Mouse (Mus musculus): ENCODE measurements around the gene Strn4. TPM values are rescaled to one million over a fixed set of nuclear protein-coding genes. Genes with fewer than 3 reads are reported as not detected.

Gene Strn4
- polyA plus RNA-seq, 1 experiment = 143 TPM

DNA sequence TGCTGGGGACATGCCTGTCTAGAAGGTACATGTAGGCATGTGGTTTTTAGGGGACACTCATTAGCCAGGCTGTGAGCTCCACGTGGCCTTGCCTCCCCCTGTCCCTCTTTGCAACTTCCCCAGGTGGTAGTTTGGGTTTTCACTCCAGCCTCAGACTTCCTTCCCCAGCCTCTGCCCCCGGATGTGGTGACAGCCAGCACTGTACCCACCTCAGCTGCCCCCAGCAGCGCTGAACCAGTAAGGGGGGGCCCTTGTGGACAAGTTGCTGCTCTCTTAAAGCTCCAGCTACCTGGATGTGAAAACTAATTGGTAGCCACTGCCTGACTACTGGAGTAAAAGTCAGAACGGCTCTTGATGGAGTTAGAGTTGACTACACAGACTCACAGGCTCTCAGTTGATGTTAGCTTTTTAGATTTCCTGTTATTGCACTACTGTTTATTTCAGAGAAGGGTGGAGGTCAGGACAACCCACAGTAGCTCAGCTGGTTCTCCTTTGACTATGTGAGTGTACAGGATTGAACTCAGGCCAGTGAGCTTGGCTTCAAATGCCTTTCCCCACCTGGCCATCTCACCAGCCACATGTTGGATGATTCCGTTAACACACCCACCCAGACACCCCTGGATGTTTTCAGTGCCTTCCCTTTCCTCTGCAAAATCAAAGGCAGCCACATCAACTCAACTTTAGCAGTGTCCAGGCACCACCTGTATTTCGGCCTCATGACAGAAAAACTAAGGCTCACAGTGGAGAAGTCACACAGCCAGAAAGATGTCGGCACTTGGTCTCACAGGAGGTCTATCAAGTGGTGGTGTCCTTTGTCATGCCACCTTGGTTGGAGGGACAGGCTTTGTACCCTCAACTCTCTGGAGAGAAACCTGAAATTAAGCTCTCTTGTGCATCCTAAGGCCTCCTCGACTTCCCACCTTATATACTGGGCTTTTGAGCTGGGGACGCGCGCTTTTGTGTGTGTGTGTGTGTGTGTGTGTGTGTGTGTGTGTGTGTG is 26.2 kb downstream of the Strn4 start:
- no peak for DNase-seq (ENCODE audit: low read depth)

DNA sequence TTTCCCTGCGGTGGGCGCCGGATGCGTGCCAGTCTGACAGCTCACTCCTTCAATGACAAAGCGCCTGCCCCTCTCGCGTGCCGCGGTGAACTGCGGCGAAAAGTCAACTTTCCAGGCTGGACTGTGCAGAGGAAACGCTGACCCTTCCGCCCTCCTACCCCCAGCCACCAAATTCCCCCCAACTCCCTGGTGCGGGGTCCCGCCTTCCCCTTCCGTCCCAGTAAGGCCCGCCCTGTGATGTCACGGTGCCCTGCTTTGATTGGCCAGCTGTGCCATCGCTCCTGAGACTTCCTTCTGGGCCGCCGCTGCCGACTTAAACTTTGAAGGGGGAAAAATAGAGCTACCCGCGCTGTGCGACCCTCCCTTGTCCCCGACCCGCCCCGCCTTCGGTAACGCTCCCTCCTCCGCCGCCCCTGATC is 27.0 kb downstream of the Strn4 start, which contains the start of gene Prkd2:
TSS of gene Prkd2 (plus strand) at position 258 of the 419 bp plus-strand sequence.
- no peak for DNase-seq (ENCODE audit: low read depth)

DNA sequence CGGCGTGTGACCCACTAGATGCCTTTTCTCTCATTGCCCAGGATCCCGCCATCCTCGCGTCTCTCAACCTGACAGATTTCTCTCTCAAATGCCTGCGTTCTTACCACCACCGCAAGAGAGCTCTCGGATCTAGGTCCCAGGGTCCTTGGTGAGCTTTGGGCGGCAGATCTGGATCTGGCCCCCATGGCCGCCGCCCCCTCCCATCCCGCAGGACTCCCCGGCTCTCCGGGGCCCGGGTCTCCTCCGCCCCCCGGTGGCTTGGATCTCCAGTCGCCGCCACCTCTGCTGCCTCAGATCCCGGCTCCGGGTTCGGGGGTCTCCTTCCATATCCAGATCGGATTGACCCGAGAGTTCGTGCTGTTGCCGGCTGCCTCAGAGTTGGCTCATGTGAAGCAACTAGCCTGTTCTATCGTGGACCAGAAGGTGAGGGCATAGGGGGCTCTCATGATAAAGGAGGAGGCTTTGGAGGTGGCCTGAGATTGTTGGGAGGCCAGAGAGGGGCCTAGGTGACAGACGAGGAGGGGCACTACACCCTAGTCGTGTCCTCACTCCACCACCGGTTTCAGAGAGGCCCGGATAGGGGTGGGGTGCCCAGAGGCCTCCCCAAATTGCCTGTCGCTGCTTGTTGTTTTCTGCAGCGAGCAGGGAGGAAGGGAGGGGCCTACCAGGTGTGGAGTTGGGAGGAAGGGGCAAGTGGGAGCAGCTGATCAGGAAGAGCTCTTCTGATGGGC is 27.9 kb downstream of the Strn4 start:
- DNase-seq (ENCODE audit: low read depth) = no peak

DNA sequence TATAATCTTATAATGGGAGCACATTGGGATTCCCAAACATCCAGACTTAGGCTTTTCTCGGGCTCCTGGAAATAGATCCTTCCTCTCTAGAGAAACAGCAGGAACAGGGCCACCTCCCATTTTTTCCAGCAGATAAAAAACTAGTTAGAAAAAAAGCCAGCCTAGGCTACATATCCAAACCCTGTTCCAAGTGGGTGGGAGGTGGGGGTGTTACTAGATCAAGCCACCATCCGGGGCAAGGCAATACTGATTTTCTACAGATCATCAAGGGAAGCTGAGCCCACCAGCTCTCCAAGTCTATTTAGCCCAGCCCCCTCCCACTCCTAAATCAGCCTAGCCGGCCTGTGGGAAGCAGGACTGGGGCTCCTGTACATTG is 29.0 kb downstream of the Strn4 start:
- no peak for DNase-seq (ENCODE audit: low read depth)

DNA sequence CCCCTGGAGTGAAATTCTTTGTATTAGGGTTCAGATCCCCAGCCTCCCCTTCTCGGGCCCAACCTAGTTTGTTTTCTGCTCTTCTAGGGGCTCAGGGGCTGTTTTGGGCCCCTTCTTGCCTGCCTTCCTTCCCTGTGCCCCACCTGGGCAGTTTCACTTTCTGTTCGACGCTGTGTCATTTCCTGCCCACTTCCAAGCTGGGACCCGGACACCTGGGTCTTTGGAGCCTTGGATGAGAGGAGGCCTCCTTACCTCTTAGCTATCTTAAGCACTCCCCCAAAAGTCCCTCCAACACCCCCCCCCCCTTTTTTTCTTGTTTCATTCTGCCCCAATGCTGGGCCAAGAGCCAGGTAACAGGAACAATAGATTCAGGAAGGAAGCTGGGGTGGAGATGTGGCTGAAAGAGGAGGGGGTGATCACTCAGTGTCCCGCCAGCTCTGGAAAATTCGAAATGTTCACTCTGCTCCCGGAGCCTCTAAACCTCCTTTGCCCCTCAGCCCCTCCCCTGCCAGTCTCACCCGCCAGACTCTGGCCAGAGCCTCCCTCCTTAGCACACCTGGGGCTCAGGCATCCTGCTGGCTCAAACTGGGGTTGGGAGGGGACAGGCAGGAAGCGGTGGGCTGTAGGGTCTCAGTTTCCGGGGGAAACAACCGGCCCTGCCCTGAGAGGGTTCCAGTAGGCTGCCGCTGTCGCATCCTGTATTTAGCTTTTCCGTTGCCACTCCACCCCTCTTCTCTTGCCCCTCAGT is 29.6 kb downstream of the Strn4 start:
- no peak for DNase-seq (ENCODE audit: low read depth)

DNA sequence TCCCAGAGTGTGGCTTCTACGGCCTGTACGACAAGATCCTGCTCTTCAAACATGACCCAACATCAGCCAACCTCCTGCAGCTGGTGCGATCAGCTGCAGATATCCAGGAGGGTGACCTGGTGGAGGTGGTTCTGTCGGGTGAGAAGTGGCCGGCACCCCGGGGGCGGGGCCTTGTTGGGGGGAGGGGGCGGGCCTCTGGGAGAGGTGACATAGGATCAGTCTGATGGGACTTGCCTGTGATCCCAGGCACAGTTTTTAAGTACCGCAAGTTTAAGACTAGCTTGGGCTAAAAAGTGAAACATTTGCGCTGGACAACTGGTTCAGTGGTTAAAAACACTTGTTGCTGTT is 30.1 kb downstream of the Strn4 start:
- DNase-seq (ENCODE audit: low read depth) = no peak

DNA sequence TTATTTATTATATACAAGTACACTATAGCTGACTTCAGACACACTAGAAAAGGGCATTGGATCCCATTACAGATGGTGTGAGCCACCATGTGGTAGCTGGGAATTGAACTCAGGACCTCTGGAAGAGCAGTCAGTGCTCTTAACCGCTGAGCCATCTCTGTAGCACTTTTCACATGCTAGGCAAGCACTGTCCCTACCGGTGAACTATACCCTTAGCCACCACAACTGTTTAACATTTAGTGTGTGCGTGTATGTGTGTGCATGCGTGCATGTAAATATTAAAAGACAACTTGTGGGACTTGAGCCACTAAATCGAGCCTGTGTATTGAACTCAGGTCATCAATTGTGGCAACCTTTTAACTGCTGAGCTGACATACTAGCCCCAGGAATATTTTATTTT is 31.1 kb downstream of the Strn4 start:
- no peak for DNase-seq (ENCODE audit: low read depth)

DNA sequence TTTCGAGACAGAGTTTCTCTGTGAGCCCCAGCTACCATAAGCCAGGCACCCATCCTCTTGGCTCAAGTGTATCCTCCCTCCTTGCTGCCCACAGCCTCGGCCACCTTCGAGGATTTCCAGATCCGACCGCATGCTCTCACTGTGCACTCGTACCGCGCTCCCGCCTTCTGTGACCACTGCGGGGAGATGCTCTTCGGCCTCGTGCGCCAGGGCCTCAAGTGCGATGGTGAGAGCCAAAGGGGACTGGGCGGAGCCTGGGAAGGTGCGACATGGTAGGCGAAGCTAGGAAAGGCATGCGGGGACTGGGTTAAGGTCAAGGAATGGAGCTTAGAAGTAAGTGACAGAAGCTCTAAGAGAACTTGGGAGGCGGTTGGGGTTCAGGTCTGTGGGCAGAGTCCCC is 31.8 kb downstream of the Strn4 start:
- DNase-seq (ENCODE audit: low read depth) = no peak

DNA sequence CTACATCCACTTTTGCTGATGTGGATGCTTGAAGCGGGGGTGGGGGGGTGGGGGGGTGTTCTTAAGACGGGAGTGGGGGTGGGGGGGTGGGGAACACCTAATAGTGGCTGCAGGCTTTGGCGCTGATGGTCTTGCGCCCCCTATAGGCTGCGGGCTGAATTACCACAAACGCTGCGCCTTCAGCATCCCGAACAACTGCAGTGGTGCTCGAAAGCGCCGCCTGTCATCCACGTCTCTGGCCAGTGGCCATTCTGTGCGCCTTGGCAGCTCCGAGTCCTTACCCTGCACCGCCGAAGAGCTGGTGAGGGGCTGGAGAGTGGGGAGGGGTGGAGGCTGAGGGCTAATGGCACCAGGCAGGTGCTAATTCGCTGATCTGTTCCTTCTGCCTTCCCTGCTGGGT is 32.9 kb downstream of the Strn4 start:
- DNase-seq (ENCODE audit: low read depth) = no peak

DNA sequence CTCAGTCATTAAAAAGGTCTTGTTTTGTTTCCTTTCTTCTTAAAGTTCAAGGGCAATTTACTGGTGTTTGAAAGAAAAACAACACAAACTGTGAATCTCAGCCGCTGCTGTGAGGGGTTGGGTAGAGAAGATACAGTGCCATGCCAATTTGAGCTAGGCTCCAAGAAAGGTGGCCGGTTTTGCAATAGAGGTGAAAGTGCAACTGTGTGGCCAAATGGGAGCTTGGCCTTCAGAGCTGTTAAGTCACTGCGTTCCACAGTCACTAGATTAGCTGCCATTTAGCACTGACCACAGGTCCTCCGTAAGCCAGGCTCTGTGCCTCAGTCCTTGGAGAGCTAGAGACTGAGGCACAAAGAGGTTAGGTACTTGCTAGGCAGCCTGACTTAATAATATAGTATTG is 35.9 kb downstream of the Strn4 start:
- DNase-seq (ENCODE audit: low read depth) = no peak

DNA sequence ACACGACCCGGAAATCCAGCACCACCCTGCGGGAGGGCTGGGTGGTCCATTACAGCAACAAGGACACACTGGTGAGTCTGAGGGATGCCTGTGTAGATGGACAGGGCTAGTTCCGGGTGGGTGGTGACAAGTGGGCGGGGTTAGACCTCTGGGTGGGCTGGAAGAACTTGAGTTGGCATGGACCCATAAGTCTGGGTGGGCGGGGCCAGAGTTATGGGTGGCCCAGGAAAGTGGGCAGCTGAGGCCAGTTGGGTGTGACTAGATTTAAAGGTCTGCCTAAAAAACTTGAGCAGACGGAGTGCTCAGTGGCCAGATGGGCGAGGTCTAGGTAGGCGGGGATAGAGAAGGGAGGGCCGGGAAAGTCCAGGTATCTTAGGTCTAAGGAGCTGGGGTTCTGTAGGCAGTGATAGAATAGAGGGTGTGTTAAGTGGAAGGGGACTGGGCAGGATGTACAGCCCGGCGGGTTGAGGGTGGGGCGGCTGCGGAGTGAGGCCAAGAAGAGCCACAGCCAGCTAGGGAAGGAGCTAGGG is 37.7 kb downstream of the Strn4 start:
- DNase-seq (ENCODE audit: low read depth) = no peak

DNA sequence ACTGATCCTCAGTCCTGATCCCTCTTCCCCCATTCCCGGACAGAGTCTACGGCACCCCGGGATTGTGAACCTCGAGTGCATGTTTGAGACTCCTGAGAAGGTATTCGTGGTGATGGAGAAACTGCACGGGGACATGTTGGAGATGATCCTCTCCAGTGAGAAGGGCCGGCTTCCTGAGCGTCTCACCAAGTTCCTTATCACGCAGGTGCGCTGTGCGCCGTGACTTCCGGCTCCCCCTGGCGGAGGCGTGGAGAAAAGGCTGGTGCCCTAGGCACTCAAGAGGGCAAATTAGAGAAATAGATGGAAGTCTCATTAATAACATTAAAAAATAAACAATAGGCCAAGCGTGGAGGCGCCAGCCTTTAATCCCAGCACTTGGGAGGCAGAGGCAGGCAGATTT is 42.6 kb downstream of the Strn4 start:
- DNase-seq (ENCODE audit: low read depth) = no peak

DNA sequence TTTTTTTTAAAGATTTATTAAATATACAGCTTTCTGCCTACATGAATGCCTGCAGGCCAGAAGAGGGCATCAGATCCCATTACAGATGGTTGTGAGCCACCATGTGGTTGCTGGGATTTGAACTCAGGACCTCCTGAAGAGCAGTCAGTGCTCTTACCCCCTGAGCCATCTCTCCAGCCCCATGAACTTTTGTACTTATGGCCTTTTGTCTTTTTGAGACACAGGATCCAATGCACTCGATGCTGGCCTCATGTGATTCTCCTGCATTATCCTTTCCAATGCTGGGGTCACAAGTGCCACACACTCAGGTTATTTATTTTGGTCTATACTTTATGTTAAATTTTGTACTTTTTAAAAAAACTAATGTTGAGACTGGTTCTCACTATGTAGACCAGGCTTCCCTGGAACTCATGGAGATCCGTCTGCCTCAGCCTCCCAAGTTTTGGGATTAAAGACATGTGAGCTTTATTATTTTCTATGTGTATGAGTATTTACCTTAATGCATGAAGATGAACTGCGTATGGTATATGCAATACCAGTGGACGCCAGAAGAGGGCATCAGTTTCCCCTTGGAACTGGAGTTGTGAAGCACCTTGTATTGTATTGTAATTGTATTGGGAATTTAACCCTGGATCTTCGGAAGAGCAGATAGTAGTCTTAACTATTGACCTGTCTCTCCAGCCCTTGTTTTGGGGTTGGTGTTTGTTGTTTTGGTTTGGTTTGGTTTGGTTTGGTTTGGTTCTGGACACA is 44.4 kb downstream of the Strn4 start:
- no peak for DNase-seq (ENCODE audit: low read depth)

DNA sequence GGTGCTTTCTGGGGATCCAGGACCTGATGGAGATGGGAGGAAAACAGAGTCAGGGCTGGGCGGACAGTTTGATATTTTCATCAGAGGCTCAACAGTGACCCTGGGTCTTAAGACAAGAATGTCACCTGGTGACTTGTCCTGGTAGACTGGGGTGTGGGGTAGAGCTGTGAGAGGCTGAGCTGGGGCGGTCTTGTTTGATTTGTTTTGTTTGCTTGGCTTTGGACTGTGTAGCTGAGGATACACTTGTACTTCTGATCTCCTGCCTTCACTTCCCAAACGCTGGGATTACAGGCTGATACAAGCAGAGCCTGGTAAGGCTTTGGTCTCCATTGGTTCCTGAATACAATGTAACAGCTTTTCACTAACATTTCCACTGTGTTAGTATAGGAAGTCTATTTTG is 51.8 kb downstream of the Strn4 start:
- DNase-seq (ENCODE audit: low read depth) = no peak

DNA sequence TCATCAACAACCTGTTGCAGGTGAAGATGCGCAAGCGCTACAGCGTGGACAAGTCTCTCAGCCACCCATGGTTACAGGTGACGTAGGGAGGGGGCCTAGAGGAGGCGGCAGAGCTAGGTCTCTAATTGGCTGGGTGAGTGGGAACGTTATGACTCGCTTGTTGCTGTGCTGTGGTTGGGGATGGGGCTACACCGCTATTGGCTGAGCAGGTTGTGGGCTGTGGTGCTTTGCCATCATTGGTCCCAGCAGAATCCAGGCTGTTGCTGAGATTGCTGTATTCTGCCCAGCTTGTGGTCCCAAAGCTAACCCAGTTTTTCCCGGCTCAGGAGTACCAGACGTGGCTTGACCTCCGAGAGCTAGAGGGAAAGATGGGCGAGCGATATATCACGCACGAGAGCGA is 53.8 kb downstream of the Strn4 start:
- no peak for DNase-seq (ENCODE audit: low read depth)

DNA sequence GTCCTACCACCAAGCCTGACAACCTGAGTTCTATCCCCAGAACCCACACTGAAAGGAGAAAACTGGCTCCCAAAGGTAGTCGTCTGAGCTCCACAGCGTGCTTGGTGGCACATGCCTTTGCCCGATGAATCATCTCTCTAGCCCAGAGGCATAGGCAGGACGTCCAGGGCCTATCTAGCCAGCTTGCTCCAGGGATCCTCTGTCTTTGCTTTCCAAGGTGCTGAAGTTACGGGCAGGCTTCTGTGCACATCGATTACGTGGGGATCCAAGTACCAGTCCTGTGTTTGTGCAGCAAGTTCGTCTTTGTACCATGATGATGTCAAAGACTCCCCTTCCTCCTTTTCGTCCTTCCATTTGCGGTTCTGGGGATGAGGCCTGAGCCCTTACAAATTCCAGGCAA is 55.9 kb downstream of the Strn4 start:
- no peak for DNase-seq (ENCODE audit: low read depth)

DNA sequence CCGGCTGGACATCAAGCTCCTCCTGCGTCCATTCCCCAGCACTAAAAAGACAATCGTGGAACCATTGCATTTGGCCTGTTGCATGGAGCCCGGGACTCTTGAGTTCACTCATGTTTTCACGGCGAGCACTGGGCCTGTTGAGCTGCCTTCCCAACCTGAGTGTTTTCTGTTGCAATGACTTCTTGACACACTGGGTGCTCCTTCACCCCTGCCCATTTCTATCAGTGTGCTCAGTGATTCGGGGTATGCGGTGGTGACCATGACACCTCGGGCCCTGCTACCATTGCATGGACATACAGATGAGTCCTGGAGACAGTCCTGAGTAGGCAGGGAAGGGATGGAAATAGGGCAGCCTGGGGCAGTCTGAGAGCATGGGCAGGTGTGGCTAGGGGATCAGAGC is 56.8 kb downstream of the Strn4 start:
- DNase-seq (ENCODE audit: low read depth) = no peak

DNA sequence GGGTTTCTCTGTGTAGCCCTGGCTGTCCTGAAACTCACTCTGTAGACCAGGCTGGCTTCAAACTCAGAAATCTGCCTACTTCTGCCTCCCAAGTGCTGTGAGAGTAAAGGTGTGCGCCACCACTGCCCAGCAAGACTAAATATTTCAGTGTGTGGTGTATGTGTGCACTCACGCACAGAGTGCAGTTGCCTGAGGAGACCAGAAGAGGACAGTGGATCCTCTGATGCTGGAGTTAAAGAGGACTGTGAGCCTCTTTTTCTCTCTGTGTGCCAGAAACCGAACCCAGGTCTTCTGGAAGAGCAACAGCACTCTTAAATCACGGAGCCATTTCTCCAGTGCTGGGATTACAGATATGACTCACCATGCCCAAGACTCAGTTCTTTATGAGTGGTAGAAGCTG is 57.7 kb downstream of the Strn4 start:
- no peak for DNase-seq (ENCODE audit: low read depth)

DNA sequence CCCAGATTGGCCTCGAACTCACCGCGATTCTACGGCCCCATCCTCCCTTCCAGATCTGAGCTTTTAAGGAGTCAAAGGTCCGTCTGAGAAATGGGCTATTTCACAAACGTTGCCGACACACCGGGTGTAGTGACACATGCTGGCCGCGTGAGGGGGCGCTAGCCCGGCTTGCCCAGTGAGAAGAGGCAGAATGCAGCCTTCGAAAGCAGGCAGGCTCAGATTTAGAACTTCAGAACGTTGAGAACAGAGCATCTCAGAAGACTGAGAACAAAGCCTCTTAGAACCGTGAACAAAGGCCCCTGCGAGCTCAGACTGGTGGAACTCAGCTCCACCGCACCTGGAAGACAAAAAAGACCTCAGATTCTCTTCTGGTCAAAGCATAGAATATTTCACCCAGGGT is 58.5 kb downstream of the Strn4 start:
- no peak for DNase-seq (ENCODE audit: low read depth)

DNA sequence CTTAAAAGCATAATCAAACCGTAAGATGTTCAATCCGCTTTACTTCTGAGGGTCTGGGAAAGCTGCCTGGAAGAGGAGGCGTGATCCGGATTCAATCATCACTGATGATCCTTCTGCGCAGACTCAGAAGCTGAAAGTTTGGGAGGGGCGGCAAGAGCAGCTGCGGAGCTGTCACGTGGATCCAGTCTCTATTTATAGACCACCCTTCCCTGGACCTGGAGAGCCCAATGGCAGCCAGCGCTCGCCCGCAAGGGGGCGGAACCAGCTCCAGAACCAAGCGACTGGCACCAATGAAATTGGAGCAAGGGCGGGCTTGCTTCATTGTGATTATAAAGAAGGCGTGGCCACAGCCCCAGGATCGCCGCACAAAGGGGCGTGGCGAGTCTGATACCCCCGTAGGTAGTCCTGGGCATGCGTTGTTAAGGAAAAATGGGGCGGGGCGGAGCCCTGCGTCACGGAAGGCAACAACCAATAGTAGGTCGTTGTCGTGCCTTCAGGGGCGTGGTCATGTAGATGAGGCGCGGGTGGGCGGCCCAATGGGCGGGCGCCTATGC is 59.1 kb downstream of the Strn4 start:
- peak; percentile 93 for DNase-seq (ENCODE audit: low read depth)

DNA sequence AGATGAGACGGTGACA is 59.4 kb downstream of the Strn4 start, which contains the start of gene Dact3:
TSS of gene Dact3 (plus strand) at position 8 of the 16 bp plus-strand sequence.
- DNase-seq (ENCODE audit: low read depth) = no peak

DNA sequence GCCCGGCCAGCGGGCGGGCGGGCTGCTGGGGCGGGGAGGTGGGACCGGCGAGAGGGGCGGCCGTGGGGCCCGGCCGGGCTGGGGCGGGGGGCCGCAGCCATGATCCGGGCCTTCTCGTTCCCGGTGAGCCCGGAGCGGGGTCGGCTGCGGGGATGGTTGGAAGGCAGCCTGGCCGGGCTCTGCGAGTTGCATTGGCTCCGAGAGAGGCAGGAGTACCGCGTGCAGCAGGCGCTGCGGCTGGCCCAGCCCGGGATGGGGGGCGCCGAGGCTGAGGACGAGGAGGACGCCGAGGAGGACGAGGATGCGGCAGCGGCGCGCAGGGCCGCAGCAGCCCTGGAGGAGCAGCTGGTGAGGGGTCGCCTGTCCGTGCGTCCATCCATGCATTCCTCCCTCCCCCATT is 59.6 kb downstream of the Strn4 start:
- DNase-seq (ENCODE audit: low read depth) = no peak
